9 mouse cellular contexts compared by ENCODE assay signal in genomic region chr13:42048991-42049773, GRCm38 (mm10). TPM values are rescaled to one million over a fixed set of nuclear protein-coding genes. Genes with fewer than 3 reads are reported as not detected.
DNase-seq lines count a peak whose midpoint lies in the region; ATAC-seq lines count a peak whose summit lies in the region.
"Had no signal": no experiment of that assay in that cellular context is flagged by ENCODE, and none has a peak within 500 bp of the region (broad histone marks: within the 10 kb centered on the region; RNA-seq: fewer than 3 reads in every experiment).

No protein-coding gene starts in this region.

- no peak for ATAC-seq in embryonic facial prominence, embryonic 13.5 days (ENCODE audit: insufficient number of reproducible peaks, insufficient read depth, low FRiP score, low TSS enrichment, low read depth)
- ATAC-seq in liver, embryonic 13.5 days (ENCODE audit: low read depth), result 0 out of 2 replicates have a peak, but pooled peaks have one; percentile 0
- no peak for ATAC-seq in stomach, embryonic 14.5 days (ENCODE audit: insufficient number of reproducible peaks, insufficient read depth, low FRiP score, low read depth)
- ATAC-seq: Patski had no signal

- peak overlapping the region; percentile 90 for H3K27ac ChIP-seq in embryonic facial prominence, embryonic 13.5 days
- H3K27ac ChIP-seq in liver, embryonic 13.5 days, result peak overlapping the region; percentile 70
- peak overlapping the region; percentile 89 for H3K27ac ChIP-seq in stomach, embryonic 14.5 days (ENCODE audit: low read length)

- peak overlapping the region; percentile 91 for H3K9ac ChIP-seq in embryonic facial prominence, embryonic 13.5 days
- H3K9ac ChIP-seq in liver, embryonic 13.5 days, result peak overlapping the region; percentile 83
- peak overlapping the region; percentile 67 for H3K9ac ChIP-seq in stomach, embryonic 14.5 days (replicated peaks; ENCODE audit: low read depth, low read length)

- peak; percentile 32 to 60 for DNase-seq in left cerebral cortex, adult 18-20 months (ENCODE audit: low spot score in 2 of 2)
- DNase-seq in left cerebral cortex, adult 11 months (ENCODE audit: low spot score), result no peak
- peak; percentile 74 for DNase-seq in heart, adult 8-10 months (ENCODE audit: low spot score)
- peak; percentile 79 for DNase-seq in kidney, adult 9 months
- DNase-seq in liver, embryonic 13.5 days, result peak; percentile 23
- DNase-seq in neural tube, embryonic 10.5 days (ENCODE audit: extremely low spot score, low spot score), result peak; percentile 79

- no peaks in the 10 kb centered on the region for H3K36me3 ChIP-seq in embryonic facial prominence, embryonic 13.5 days
- H3K36me3 ChIP-seq in liver, embryonic 13.5 days, result no peaks in the 10 kb centered on the region
- no peaks in the 10 kb centered on the region for H3K36me3 ChIP-seq in stomach, embryonic 14.5 days (ENCODE audit: control insufficient read depth, insufficient read depth, low read length)

- no peaks in the 10 kb centered on the region for H3K9me3 ChIP-seq in embryonic facial prominence, embryonic 13.5 days
- H3K9me3 ChIP-seq in liver, embryonic 13.5 days (replicated peaks), result no peaks in the 10 kb centered on the region
- H3K9me3 ChIP-seq in stomach, embryonic 14.5 days (ENCODE audit: control insufficient read depth, low read depth, low read length), result no peaks in the 10 kb centered on the region

- H3K4me1 ChIP-seq in embryonic facial prominence, embryonic 13.5 days, result peaks cover 20% of the 10 kb centered on the region
- peaks cover 28% of the 10 kb centered on the region for H3K4me1 ChIP-seq in liver, embryonic 13.5 days (replicated peaks)
- peaks cover 3% of the 10 kb centered on the region; the same call in 1 of the 2 replicates for H3K4me1 ChIP-seq in stomach, embryonic 14.5 days (ENCODE audit: control insufficient read depth, insufficient read depth, low read length)

- under 1% methylated on average over 48 of the region's 48 CpGs for WGBS in embryonic facial prominence, embryonic 13.5 days
- under 1% methylated on average over 48 of the region's 48 CpGs for WGBS in liver, embryonic 13.5 days (ENCODE audit: insufficient replicate concordance)
- 1% methylated on average over 42 of the region's 48 CpGs for WGBS in stomach, embryonic 14.5 days

- peak overlapping the region; percentile 80 for H3K4me2 ChIP-seq in embryonic facial prominence, embryonic 13.5 days
- H3K4me2 ChIP-seq in liver, embryonic 13.5 days, result peak overlapping the region; percentile 97
- H3K4me2 ChIP-seq in stomach, embryonic 14.5 days (replicated peaks; ENCODE audit: low read depth, low read length), result peak overlapping the region; percentile 90

- H3K27me3 ChIP-seq in embryonic facial prominence, embryonic 13.5 days, result no peaks in the 10 kb centered on the region
- H3K27me3 ChIP-seq in liver, embryonic 13.5 days, result no peaks in the 10 kb centered on the region
- no peaks in the 10 kb centered on the region for H3K27me3 ChIP-seq in stomach, embryonic 14.5 days (ENCODE audit: control insufficient read depth, insufficient read depth, low read length)
- H3K27me3 ChIP-seq: Patski had no signal

- H3K4me3 ChIP-seq in embryonic facial prominence, embryonic 13.5 days, result peak overlapping the region; percentile 85
- peak overlapping the region; percentile 92 for H3K4me3 ChIP-seq in liver, embryonic 13.5 days (replicated peaks)
- peak overlapping the region; percentile 88 for H3K4me3 ChIP-seq in stomach, embryonic 14.5 days (ENCODE audit: low read depth, low read length)

RNA-seq across cellular contexts. Expression of gene Hivep1, which starts 2.6 kb away (rescaled TPM):
- total RNA-seq in left cerebral cortex, adult 18-20 months (2021), result 10 to 100 TPM; 69.0 to 78.6 TPM
- polyA plus RNA-seq in embryonic facial prominence, embryonic 13.5 days (2015; fragmentation: Nextera tagmentation; extraction: Ambion mirVana), result 12.4 and 14.5 TPM in 2 replicates
- total RNA-seq in heart, adult 8-10 months (2022), result 10 to 100 TPM; 21.0 to 26.3 (median 25.3) TPM
- polyA plus RNA-seq in liver, embryonic 13.5 days (2015; fragmentation: Nextera tagmentation; extraction: Ambion mirVana), result 2.4 and 3.3 TPM in 2 replicates
- 9.3 and 12.0 TPM in 2 replicates for polyA plus RNA-seq in stomach, embryonic 14.5 days (2014; fragmentation: Nextera tagmentation; extraction: Ambion mirVana)
